Mouse (Mus musculus) thymus, postnatal 0 days (tissue): ENCODE measurements around the gene Tnc. TPM values are rescaled to one million over a fixed set of nuclear protein-coding genes. Genes with fewer than 3 reads are reported as not detected.

ENCODE experiments used
- DNase-seq: peaks from one replicate; pipeline ENCODE4 v3.0.0-alpha.2; 2015; ENCODE audit warnings: low spot score
- polyA plus RNA-seq: library from polyadenylated mRNA; unstranded; fragments of >200 nt; fragmentation: Nextera tagmentation; extraction: Ambion mirVana; gene quantifications from 2 replicates; pipeline ENCODE4 v1.2.1, GENCODE M21; 2015

Gene Tnc
- 119 and 120 TPM in 2 replicates for polyA plus RNA-seq

GRCm38 (mm10) chr4:64046831-64047493 lies at the start of gene Tnc:
Tnc (minus strand) TSS chr4:64047015.
- no peak for DNase-seq

GRCm38 (mm10) chr4:64094221-64094620 lies 47.4 kb upstream of the Tnc start:
- DNase-seq, result no peak

GRCm38 (mm10) chr4:64092857-64093256 lies 46.0 kb upstream of the Tnc start:
- no peak for DNase-seq

- DNase-seq, result no peak
Observed at GRCm38 (mm10) chr4:64089378-64089777, 42.6 kb upstream of the Tnc start.

- DNase-seq, result no peak
Observed at GRCm38 (mm10) chr4:64087675-64088074, 40.9 kb upstream of the Tnc start.

- DNase-seq, result no peak
Observed at GRCm38 (mm10) chr4:64085993-64086567, 39.3 kb upstream of the Tnc start.

GRCm38 (mm10) chr4:64083858-64084257 lies 37.0 kb upstream of the Tnc start:
- DNase-seq, result no peak

- no peak for DNase-seq
Observed at GRCm38 (mm10) chr4:64078029-64078619, 31.3 kb upstream of the Tnc start.

GRCm38 (mm10) chr4:64076349-64077025 lies 29.7 kb upstream of the Tnc start:
- DNase-seq, result no peak

- no peak for DNase-seq
Observed at GRCm38 (mm10) chr4:64074725-64075124, 27.9 kb upstream of the Tnc start.

- no peak for DNase-seq
Observed at GRCm38 (mm10) chr4:64067394-64067793, 20.6 kb upstream of the Tnc start.

GRCm38 (mm10) chr4:64065266-64065665 lies 18.5 kb upstream of the Tnc start:
- DNase-seq, result no peak

GRCm38 (mm10) chr4:64058856-64059231 lies 12.0 kb upstream of the Tnc start:
- DNase-seq, result no peak

- no peak for DNase-seq
Observed at GRCm38 (mm10) chr4:64058048-64058855, 11.4 kb upstream of the Tnc start.

- DNase-seq, result no peak
Observed at GRCm38 (mm10) chr4:64048177-64048576, 1.4 kb upstream of the Tnc start.

GRCm38 (mm10) chr4:64043893-64044292 lies 2.9 kb downstream of the Tnc start:
- no peak for DNase-seq

- DNase-seq, result no peak
Observed at GRCm38 (mm10) chr4:64043371-64043770, 3.4 kb downstream of the Tnc start.

GRCm38 (mm10) chr4:64039091-64039490 lies 7.7 kb downstream of the Tnc start:
- DNase-seq, result no peak

GRCm38 (mm10) chr4:64037513-64037912 lies 9.3 kb downstream of the Tnc start:
- no peak for DNase-seq

- no peak for DNase-seq
Observed at GRCm38 (mm10) chr4:64034724-64035123, 12.1 kb downstream of the Tnc start.

- no peak for DNase-seq
Observed at GRCm38 (mm10) chr4:64033191-64033590, 13.6 kb downstream of the Tnc start.
